Mouse (Mus musculus): ENCODE results near the gene Gm20696. TPM values are rescaled to one million over a fixed set of nuclear protein-coding genes. Genes with fewer than 3 reads are reported as not detected.

The Gm20696 gene
- total and polyA plus RNA-seq, 3 experiments = 1.5 to 7.1 TPM; not detected in 1

GRCm38 (mm10) chr6:99372016-99372415 lies 294.6 kb downstream of the Gm20696 start:
- Histone ChIP-seq H3K27me3 (ENCODE audit: insufficient read depth, low read length) (no peaks in the 10 kb centered on the region), H3K4me1 (ENCODE audit: insufficient read depth, low read depth, low read length) (no peaks in the 10 kb centered on the region), H3K4me3 (ENCODE audit: low read depth, low read length) (no peak overlapping the region), H3K9me3 (replicated peaks) (no peaks in the 10 kb centered on the region), H3K36me3 (replicated peaks) (peaks cover 39% of the 10 kb centered on the region)
- ATAC-seq (ENCODE audit: extremely low read depth, insufficient number of reproducible peaks, low FRiP score, poor library complexity, severe bottlenecking) (no peak), DNase-seq (ENCODE audit: low spot score) (no peak)
- TF ChIP-seq GATA1 (IDR thresholded peaks at IDR 0.05; ENCODE audit: borderline replicate concordance, low read length) = no peak
- no peak for TF ChIP-seq GATA2 (IDR thresholded peaks at IDR 0.05; ENCODE audit: borderline replicate concordance, low read depth, low read length)
- TF ChIP-seq TAL1 (conservative IDR thresholded peaks at IDR 0.05; ENCODE audit: low read depth, low read length) = no peak
- no peak for TF ChIP-seq CTCF (IDR thresholded peaks at IDR 0.05; ENCODE audit: low read depth, low read length)
- TF ChIP-seq POLR2AphosphoS5 (IDR thresholded peaks at IDR 0.05; ENCODE audit: insufficient replicate concordance, low read depth, low read length) = no peak

GRCm38 (mm10) chr6:99369931-99370330 lies 296.7 kb downstream of the Gm20696 start:
- no peaks in the 10 kb centered on the region for H3K27me3 ChIP-seq (ENCODE audit: insufficient read depth, low read length)
- ATAC-seq (ENCODE audit: extremely low read depth, insufficient number of reproducible peaks, low FRiP score, poor library complexity, severe bottlenecking) (no peak), DNase-seq (ENCODE audit: low spot score) (no peak)
- H3K4me3 ChIP-seq (ENCODE audit: low read depth, low read length) = no peak overlapping the region
- TF ChIP-seq TAL1 (conservative IDR thresholded peaks at IDR 0.05; ENCODE audit: low read depth, low read length) (no peak), GATA2 (IDR thresholded peaks at IDR 0.05; ENCODE audit: borderline replicate concordance, low read depth, low read length) (no peak), CTCF (IDR thresholded peaks at IDR 0.05; ENCODE audit: low read depth, low read length) (no peak), POLR2AphosphoS5 (IDR thresholded peaks at IDR 0.05; ENCODE audit: insufficient replicate concordance, low read depth, low read length) (no peak), GATA1 (IDR thresholded peaks at IDR 0.05; ENCODE audit: borderline replicate concordance, low read length) (no peak)
- peaks cover 30% of the 10 kb centered on the region for H3K36me3 ChIP-seq (replicated peaks)
- no peaks in the 10 kb centered on the region for H3K4me1 ChIP-seq (ENCODE audit: insufficient read depth, low read depth, low read length)
- no peaks in the 10 kb centered on the region for H3K9me3 ChIP-seq (replicated peaks)

GRCm38 (mm10) chr6:99369156-99369555 lies 297.4 kb downstream of the Gm20696 start:
- no peak for TF ChIP-seq GATA2 (IDR thresholded peaks at IDR 0.05; ENCODE audit: borderline replicate concordance, low read depth, low read length)
- no peak for TF ChIP-seq POLR2AphosphoS5 (IDR thresholded peaks at IDR 0.05; ENCODE audit: insufficient replicate concordance, low read depth, low read length)
- TF ChIP-seq CTCF (IDR thresholded peaks at IDR 0.05; ENCODE audit: low read depth, low read length) = no peak
- TF ChIP-seq TAL1 (conservative IDR thresholded peaks at IDR 0.05; ENCODE audit: low read depth, low read length) = no peak
- no peak for TF ChIP-seq GATA1 (IDR thresholded peaks at IDR 0.05; ENCODE audit: borderline replicate concordance, low read length)
- Histone ChIP-seq H3K4me3 (ENCODE audit: low read depth, low read length) (no peak overlapping the region), H3K4me1 (ENCODE audit: insufficient read depth, low read depth, low read length) (no peaks in the 10 kb centered on the region), H3K9me3 (replicated peaks) (no peaks in the 10 kb centered on the region), H3K36me3 (replicated peaks) (peaks cover 27% of the 10 kb centered on the region), H3K27me3 (ENCODE audit: insufficient read depth, low read length) (no peaks in the 10 kb centered on the region)
- DNase-seq (ENCODE audit: low spot score) (no peak), ATAC-seq (ENCODE audit: extremely low read depth, insufficient number of reproducible peaks, low FRiP score, poor library complexity, severe bottlenecking) (no peak)

DNA sequence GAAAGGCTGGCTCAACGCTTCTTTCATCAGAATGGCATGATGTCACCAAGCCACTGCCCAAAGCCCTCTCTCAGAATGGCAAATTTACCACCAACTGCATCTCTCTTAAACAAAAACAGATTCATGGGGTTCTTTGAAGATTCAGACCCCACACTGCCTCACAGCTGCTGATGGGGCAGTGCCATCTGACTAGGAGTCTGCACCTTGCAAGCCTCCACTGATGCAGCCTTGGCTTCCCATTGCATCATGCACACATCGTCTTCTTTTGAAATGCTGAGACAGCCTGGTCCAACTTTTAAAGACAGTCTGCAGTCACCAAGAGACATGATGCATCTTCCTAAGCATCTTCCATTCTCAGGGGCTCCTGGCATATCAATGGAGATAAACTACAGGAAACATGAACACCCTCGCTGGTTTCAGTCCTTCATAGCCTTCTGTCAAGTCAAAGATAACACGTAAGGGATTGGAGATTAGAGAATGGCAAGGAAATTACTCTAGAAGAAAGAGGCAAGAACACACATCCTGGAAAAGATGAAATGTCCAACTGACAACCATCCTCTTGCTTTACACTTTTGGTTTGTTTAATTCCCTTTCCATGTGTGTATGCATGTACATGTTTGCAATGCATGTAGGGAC lies 298.4 kb downstream of the Gm20696 start:
- no peaks in the 10 kb centered on the region for H3K27me3 ChIP-seq (ENCODE audit: insufficient read depth, low read length)

GRCm38 (mm10) chr6:99364545-99364944 lies 302.1 kb downstream of the Gm20696 start:
- Histone ChIP-seq H3K27me3 (ENCODE audit: insufficient read depth, low read length) (no peaks in the 10 kb centered on the region), H3K9me3 (replicated peaks) (no peaks in the 10 kb centered on the region), H3K4me1 (ENCODE audit: insufficient read depth, low read depth, low read length) (no peaks in the 10 kb centered on the region), H3K4me3 (ENCODE audit: low read depth, low read length) (no peak overlapping the region), H3K36me3 (replicated peaks) (peaks cover 18% of the 10 kb centered on the region)
- TF ChIP-seq POLR2AphosphoS5 (IDR thresholded peaks at IDR 0.05; ENCODE audit: insufficient replicate concordance, low read depth, low read length) (no peak), GATA2 (IDR thresholded peaks at IDR 0.05; ENCODE audit: borderline replicate concordance, low read depth, low read length) (no peak), CTCF (IDR thresholded peaks at IDR 0.05; ENCODE audit: low read depth, low read length) (no peak), GATA1 (IDR thresholded peaks at IDR 0.05; ENCODE audit: borderline replicate concordance, low read length) (no peak), TAL1 (conservative IDR thresholded peaks at IDR 0.05; ENCODE audit: low read depth, low read length) (no peak)
- DNase-seq (ENCODE audit: low spot score) (no peak), ATAC-seq (ENCODE audit: extremely low read depth, insufficient number of reproducible peaks, low FRiP score, poor library complexity, severe bottlenecking) (no peak)

More for the DNA sequence above, 298.4 kb downstream of the Gm20696 start:
- Histone ChIP-seq H3K36me3 (replicated peaks) (peaks cover 27% of the 10 kb centered on the region), H3K9me3 (replicated peaks) (no peaks in the 10 kb centered on the region), H3K4me3 (ENCODE audit: low read depth, low read length) (no peak overlapping the region), H3K4me1 (ENCODE audit: insufficient read depth, low read depth, low read length) (no peaks in the 10 kb centered on the region)
- ATAC-seq (ENCODE audit: extremely low read depth, insufficient number of reproducible peaks, low FRiP score, poor library complexity, severe bottlenecking) (no peak), DNase-seq (ENCODE audit: low spot score) (no peak)
- TF ChIP-seq POLR2AphosphoS5 (IDR thresholded peaks at IDR 0.05; ENCODE audit: insufficient replicate concordance, low read depth, low read length) (no peak), TAL1 (conservative IDR thresholded peaks at IDR 0.05; ENCODE audit: low read depth, low read length) (no peak), GATA2 (IDR thresholded peaks at IDR 0.05; ENCODE audit: borderline replicate concordance, low read depth, low read length) (no peak), GATA1 (IDR thresholded peaks at IDR 0.05; ENCODE audit: borderline replicate concordance, low read length) (no peak), CTCF (IDR thresholded peaks at IDR 0.05; ENCODE audit: low read depth, low read length) (no peak)

- peaks cover 16% of the 10 kb centered on the region for H3K36me3 ChIP-seq (replicated peaks)
- TF ChIP-seq CTCF (IDR thresholded peaks at IDR 0.05; ENCODE audit: low read depth, low read length) = no peak
- no peak for TF ChIP-seq GATA2 (IDR thresholded peaks at IDR 0.05; ENCODE audit: borderline replicate concordance, low read depth, low read length)
- TF ChIP-seq TAL1 (conservative IDR thresholded peaks at IDR 0.05; ENCODE audit: low read depth, low read length) = no peak
- TF ChIP-seq POLR2AphosphoS5 (IDR thresholded peaks at IDR 0.05; ENCODE audit: insufficient replicate concordance, low read depth, low read length) = no peak
- no peak for TF ChIP-seq GATA1 (IDR thresholded peaks at IDR 0.05; ENCODE audit: borderline replicate concordance, low read length)
- no peaks in the 10 kb centered on the region for H3K9me3 ChIP-seq (replicated peaks)
- H3K27me3 ChIP-seq (ENCODE audit: insufficient read depth, low read length) = no peaks in the 10 kb centered on the region
- DNase-seq (ENCODE audit: low spot score) (no peak), ATAC-seq (ENCODE audit: extremely low read depth, insufficient number of reproducible peaks, low FRiP score, poor library complexity, severe bottlenecking) (no peak)
- no peaks in the 10 kb centered on the region for H3K4me1 ChIP-seq (ENCODE audit: insufficient read depth, low read depth, low read length)
- H3K4me3 ChIP-seq (ENCODE audit: low read depth, low read length) = no peak overlapping the region
Observed at GRCm38 (mm10) chr6:99360581-99360980, 306.0 kb downstream of the Gm20696 start.

Data from G1E (cell line).